Mouse (Mus musculus) hindlimb bud, embryonic 11.5 days (tissue): ENCODE results near the gene Zmat5.

ENCODE experiments used
- DNase-seq: peaks from one replicate; pipeline ENCODE4 v3.0.0-alpha.2; 2012; ENCODE audit warnings: low read depth, low spot score; ENCODE audit errors: extremely low spot score

The Zmat5 gene

DNA sequence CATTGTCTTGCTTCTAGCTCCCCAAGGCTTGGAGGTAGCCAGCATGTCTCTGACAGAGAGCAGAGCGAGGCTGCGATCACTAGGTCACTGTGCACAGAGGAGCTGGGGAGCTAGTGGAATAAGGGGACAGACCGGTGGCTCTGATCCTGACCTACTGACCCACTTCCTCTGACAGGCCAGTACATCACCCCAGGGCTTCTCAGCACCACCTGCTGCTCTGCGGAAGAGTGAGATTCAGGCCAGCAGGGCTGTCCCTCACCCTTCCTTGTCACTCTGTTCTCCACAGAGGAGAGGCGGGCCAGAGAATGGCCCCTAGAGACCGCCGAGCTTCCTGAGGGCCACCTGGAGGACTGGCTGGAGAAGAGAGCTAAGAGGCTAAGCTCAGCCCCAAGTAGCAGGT, 27.3 kb downstream of the Zmat5 start:
- DNase-seq, result no peak

DNA sequence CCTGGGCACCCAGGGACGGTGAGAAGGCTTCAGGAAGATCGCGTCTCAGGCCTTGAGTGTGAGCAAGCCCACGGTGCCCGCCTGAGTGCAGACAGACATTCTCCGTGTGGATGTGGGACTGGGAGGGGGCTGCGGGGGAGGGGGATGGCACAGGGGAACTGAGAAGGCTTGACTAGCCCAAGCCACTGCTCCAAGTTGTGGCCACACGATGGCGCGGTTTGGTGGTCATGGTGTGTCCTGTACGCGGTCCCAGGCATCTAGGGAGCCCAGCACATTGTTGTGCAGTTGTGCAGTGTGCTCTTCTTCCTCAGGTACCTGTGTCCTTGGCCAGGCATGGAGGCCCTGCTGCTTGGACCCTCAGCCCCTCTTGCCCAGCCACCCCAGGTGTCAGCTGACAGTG, 29.7 kb downstream of the Zmat5 start:
- DNase-seq, result no peak

GRCm38 (mm10) chr11:4736355-4736754, 31.9 kb downstream of the Zmat5 start:
- DNase-seq, result no peak

GRCm38 (mm10) chr11:4737682-4738081, 33.2 kb downstream of the Zmat5 start:
- no peak for DNase-seq

- no peak for DNase-seq
These were observed 34.2 kb downstream of the Zmat5 start for GRCm38 (mm10) chr11:4738719-4739118.

DNA sequence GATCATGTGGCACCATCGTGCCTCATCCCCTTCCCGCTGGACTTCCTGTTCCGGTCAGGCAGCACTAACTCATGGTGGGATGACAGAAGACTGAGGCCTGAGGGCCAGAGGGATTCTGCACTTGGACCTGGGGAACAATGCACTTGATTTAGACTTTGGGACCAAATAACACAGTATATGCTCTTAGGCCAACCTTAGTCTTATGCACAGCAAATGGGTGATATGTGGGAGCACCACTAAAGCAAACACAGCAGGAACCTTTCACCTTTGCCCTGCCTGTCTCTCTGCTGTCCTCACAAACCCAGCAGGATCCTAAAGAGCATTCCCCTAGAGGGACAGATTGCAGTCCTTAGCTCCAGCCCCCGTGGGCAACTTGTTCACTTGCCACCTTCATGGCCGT, 36.3 kb downstream of the Zmat5 start:
- no peak for DNase-seq

GRCm38 (mm10) chr11:4744691-4745090, 40.2 kb downstream of the Zmat5 start:
- DNase-seq, result no peak

- DNase-seq, result no peak
These were observed 41.5 kb downstream of the Zmat5 start for GRCm38 (mm10) chr11:4745969-4746368.

DNA sequence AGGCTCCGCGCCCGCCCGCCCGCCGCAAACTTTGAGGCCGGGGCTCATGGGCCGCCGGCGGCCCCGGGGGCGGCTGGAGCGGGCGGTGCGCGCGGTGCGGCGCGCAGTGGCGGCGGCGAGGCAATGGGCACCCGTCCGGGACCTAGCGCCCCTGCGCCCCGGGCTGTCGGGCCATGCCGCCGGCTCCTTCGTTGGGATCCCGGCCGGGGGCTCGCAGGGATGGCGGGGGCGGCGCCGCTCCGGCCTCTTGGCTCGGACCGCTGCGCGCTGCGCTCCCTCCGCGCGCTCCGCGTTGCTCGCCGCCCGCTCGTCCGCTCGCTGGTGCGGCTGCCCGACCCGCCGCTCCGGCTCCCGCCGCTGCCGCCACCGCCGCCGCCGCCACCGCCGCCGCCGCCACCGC, 42.3 kb downstream of the Zmat5 start, which contains the start of gene Cabp7:
Gene Cabp7 (minus strand): TSS at position 46 of the 400 bp plus-strand sequence.
- no peak for DNase-seq

DNA sequence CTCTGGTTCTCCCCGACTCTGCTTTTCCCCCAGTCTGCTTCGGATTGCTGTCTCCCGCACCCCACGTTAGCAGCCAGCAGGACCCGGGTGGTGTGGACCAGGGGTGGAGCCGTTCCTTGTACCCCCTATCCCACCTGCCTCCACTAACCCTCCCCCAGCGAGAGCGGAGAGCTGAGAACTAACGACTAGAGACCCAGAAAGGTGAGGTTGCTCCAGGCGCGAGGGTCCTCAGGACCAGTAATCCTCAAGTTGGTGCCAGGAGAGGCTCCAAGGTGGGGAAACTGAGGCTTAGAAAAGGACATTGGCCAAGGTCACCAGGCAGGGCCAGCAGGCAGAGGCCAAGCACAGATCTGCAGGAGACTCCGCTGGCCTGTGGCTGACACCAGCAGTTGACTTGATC, 42.8 kb downstream of the Zmat5 start:
- DNase-seq, result no peak

GRCm38 (mm10) chr11:4750263-4750662, 45.8 kb downstream of the Zmat5 start:
- peak; percentile 41 for DNase-seq

DNA sequence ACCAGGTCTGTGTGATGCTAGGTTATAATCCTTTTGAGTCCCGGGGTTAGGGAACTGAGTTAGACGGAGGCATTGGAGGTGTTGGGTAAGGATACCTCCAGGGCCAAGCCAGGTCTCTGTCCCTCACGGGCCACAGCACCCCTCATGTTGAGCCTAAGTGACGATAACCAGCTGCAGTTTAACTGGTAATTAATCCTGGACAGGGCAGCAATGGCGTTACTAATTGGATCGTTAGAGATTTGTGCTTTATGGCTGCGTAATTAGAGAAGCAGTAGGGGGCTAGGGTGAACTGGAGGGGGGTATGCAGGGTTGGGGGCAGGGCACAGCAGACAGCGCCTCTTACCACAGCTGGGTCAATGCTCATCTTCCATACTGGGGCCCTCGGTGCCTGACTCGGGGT, 48.4 kb downstream of the Zmat5 start:
- DNase-seq, result no peak

GRCm38 (mm10) chr11:4754036-4754435, 49.6 kb downstream of the Zmat5 start:
- DNase-seq, result no peak

DNA sequence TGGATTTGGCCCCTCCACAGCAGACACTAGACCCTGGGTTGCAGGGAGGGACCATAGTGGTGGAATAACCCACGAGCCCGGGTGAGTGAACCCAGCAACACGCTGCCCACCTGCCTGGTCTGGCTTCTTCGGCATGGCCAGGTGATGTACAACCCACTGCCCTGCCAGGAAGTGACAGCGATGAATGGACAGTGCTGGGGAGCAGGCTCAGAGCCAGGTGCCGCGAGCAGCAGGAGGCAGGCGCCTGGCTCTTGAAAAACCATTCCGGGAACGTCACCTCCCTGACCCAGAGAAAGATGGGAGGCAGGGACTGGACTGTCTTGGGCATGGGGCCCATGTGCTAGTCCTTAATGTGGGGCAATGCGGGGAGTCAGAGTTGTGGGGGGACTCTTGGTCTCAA, 50.4 kb downstream of the Zmat5 start:
- no peak for DNase-seq

DNA sequence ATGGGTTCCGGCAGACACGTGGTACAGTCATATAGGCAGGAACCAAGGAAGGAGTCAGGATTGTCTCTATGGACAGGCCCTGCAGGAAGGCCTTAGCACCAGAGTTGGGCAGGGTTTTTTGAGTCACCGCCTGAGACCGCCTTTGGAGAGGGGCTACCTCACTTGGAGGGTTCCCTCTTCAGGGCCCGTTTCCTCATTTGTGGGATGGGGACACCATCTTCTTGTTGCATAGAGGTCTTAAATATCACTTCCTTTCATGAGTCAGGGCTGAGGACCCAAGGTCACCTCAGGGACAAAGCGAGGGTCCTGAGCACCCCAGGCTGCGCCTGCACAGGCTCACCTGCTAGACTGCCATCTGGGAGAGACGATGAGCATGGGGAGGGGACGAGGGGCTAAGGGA, 52.0 kb downstream of the Zmat5 start:
- no peak for DNase-seq

DNA sequence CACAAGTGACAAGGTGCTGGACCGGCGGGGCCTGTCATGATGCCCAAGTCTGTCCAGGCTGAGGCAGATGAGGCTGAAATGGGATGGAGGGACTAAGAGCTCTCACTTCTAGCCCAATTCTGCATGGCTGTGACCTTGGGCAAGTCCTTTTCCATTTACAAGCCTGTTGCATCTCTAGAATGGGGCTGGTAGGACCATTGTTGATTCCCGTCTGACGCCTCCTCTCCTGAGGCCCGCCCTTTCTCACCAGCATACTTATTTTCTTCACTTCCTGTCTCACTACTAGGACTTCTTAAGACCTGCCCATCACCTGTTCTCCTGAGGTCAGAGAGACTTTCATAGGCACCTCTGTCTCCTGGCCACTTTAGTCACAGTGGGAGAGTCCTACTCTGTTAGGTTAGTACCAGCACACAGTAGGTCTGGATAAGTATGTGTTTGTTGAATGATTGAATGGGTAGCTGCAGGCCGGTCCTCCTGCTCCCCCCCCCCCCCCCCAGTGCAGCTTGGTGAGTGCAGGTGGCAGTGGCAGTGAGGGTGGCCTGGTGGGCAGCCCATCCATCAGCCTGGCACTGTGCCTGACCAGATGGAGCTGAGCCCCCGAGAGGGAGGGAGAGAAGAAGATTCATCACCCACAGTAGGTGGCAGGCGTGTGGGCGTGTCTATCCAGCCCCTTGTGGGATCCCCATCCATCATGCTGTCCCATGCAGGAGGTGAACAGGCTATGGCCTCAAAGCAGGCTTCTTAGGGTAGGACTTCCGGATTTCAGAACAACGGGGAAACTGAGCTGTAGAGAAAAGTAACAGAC, 52.7 kb downstream of the Zmat5 start:
- no peak for DNase-seq

- no peak for DNase-seq
These were observed 53.3 kb downstream of the Zmat5 start for GRCm38 (mm10) chr11:4757789-4758158.

DNA sequence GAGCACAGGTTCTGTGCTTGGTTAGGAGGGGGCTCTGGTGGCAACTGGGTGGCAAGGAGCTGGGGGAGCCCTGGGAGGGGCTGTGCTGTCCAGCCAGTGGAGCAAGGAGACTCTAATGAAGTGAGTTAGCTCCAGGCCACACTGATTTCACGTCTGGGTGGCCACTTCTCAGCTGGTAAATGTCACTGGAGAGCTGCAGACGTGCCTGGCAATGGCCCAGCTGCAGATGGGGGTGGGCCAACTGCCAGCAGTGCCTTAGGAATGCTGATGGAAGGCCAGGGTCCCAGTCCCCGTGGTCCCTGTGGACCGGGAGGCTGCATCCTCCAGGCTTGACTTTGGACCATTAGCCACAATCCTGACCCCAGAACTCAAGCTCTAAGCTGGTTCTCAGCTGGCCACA, 56.0 kb downstream of the Zmat5 start:
- no peak for DNase-seq

- DNase-seq, result no peak
These were observed 57.5 kb downstream of the Zmat5 start for GRCm38 (mm10) chr11:4761991-4762390.

GRCm38 (mm10) chr11:4762511-4762910, 58.0 kb downstream of the Zmat5 start:
- DNase-seq, result no peak

- DNase-seq, result peak; percentile 37
These were observed 59.2 kb downstream of the Zmat5 start for GRCm38 (mm10) chr11:4763631-4764030.

DNA sequence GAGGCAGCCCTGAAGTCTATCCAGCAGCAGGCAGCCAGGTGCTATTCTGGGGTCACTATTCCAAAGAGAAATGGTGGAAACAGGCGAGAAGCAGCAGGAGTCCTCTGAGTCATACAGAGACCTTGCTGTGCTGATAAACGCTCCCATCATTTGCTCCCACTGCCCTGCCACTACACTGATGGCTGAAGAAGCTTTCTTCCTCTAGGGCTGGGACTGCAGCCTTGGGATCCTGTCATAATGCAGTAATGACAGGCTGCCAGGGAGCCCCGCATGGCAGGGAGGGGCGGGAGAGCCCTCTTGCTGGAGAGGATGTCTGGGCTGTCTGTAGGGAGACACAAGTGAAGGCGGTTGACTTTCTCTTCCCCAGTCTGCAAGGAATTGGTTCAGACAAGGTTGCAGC, 60.0 kb downstream of the Zmat5 start:
- DNase-seq, result no peak

GRCm38 (mm10) chr11:4768399-4768798, 63.9 kb downstream of the Zmat5 start:
- DNase-seq, result no peak
